Mouse (Mus musculus) MEL (cell line): ENCODE data around the gene Ccdc47. TPM values are rescaled to one million over a fixed set of nuclear protein-coding genes. Genes with fewer than 3 reads are reported as not detected.

ENCODE experiments used
- DNase-seq: peaks from one replicate; pipeline ENCODE4 v3.0.0; 2011; ENCODE audit warnings: low read depth, low spot score
- H3K27ac ChIP-seq: 2 replicates; pipeline ENCODE4 v1.5.1; 2012; ENCODE audit warnings: low read depth, mild to moderate bottlenecking, control low read depth, low read length, moderate library complexity; ENCODE audit not compliant: control insufficient read depth
- H3K27me3 ChIP-seq, 2 experiments: fragments of 150-350 bp in 1 of 2; sonication (generic) in 1 of 2; 2 replicates each; pipeline ENCODE4 v1.6.1; 2012; ENCODE audit warnings: low read length in 2 of 2, mild to moderate bottlenecking in 2 of 2, improper control_type of control experiment in 1 of 2, moderate library complexity in 1 of 2; ENCODE audit not compliant: insufficient read depth in 2 of 2, control insufficient read depth in 1 of 2
- H3K36me3 ChIP-seq, 2 experiments: 2 replicates each; pipeline ENCODE4 v1.6.1; 2012 to 2014; ENCODE audit warnings: low read length in 2 of 2, improper control_type of control experiment in 1 of 2, inconsistent platforms in 1 of 2, mild to moderate bottlenecking in 1 of 2; ENCODE audit not compliant: insufficient read depth in 2 of 2, control insufficient read depth in 1 of 2
- H3K4me1 ChIP-seq, 2 experiments: fragments of 150-350 bp in 1 of 2; sonication (generic) in 1 of 2; 2 replicates each; pipeline ENCODE4 v1.6.1; 2012; ENCODE audit warnings: low read length in 2 of 2, improper control_type of control experiment in 1 of 2, mild to moderate bottlenecking in 1 of 2; ENCODE audit not compliant: insufficient read depth in 2 of 2, control insufficient read depth in 1 of 2
- H3K4me3 ChIP-seq, 2 experiments: fragments of 150-350 bp in 1 of 2; sonication (generic) in 1 of 2; 2 replicates each; pipeline ENCODE4 v1.5.1; 2012; ENCODE audit warnings: low read depth in 2 of 2, low read length in 2 of 2, mild to moderate bottlenecking in 2 of 2, moderate library complexity in 2 of 2, control low read depth in 1 of 2, improper control_type of control experiment in 1 of 2; ENCODE audit not compliant: control insufficient read depth in 1 of 2, insufficient read depth in 1 of 2
- H3K79me2 ChIP-seq: 2 replicates; pipeline ENCODE4 v1.6.1; 2012; ENCODE audit warnings: mild to moderate bottlenecking, low read length, moderate library complexity; ENCODE audit not compliant: control insufficient read depth, poor library complexity, insufficient read depth
- H3K9ac ChIP-seq: 2 replicates; pipeline ENCODE4 v1.6.1; 2012; ENCODE audit warnings: low read depth, mild to moderate bottlenecking, control low read depth, low read length, moderate library complexity; ENCODE audit not compliant: control insufficient read depth, poor library complexity, severe bottlenecking
- H3K9me3 ChIP-seq: fragments of 150-350 bp; sonication (generic); replicated peaks from 2 replicates; pipeline ENCODE4 v1.6.1; 2012; ENCODE audit warnings: mild to moderate bottlenecking, low read length, improper control_type of control experiment, moderate library complexity; ENCODE audit not compliant: insufficient read depth
- CHD1 ChIP-seq: IDR thresholded peaks from 2 replicates; pipeline ENCODE4 v1.6.1; 2012; ENCODE audit warnings: low read depth, mild to moderate bottlenecking, inconsistent platforms, low read length, improper control_type of control experiment
- CHD2 ChIP-seq: IDR thresholded peaks from 2 replicates; pipeline ENCODE4 v1.6.1; 2011; ENCODE audit warnings: low read length, improper control_type of control experiment
- CTCF ChIP-seq, 3 experiments: IDR thresholded peaks in 2 of 3; conservative IDR thresholded peaks in 1 of 3; 2 replicates each; pipeline ENCODE4 v1.5.1; 2011 to 2012; ENCODE audit warnings: low read length in 3 of 3, low read depth in 2 of 3, mild to moderate bottlenecking in 2 of 3, improper control_type of control experiment in 1 of 3, inconsistent platforms in 1 of 3, mixed read lengths in 1 of 3, moderate library complexity in 1 of 3; ENCODE audit not compliant: control insufficient read depth in 1 of 3, insufficient read depth in 1 of 3, poor library complexity in 1 of 3, severe bottlenecking in 1 of 3
- E2F4 ChIP-seq: IDR thresholded peaks from 2 replicates; pipeline ENCODE4 v1.6.1; 2011; ENCODE audit warnings: low read depth, low read length, improper control_type of control experiment, borderline replicate concordance
- GATA1 ChIP-seq: IDR thresholded peaks from 2 replicates; pipeline ENCODE4 v1.6.1; 2011; ENCODE audit warnings: low read depth, low read length, improper control_type of control experiment
- JUND ChIP-seq: IDR thresholded peaks from 2 replicates; pipeline ENCODE4 v1.6.1; 2011; ENCODE audit warnings: low read depth, mild to moderate bottlenecking, improper control_type of control experiment, low read length
- KAT2A ChIP-seq: conservative IDR thresholded peaks from 2 replicates; pipeline ENCODE4 v1.6.1; 2012; ENCODE audit warnings: low read depth, low read length, improper control_type of control experiment, inconsistent platforms
- MAFK ChIP-seq: IDR thresholded peaks from 2 replicates; pipeline ENCODE4 v1.6.1; 2011; ENCODE audit warnings: low read depth, mild to moderate bottlenecking, low read length, improper control_type of control experiment, borderline replicate concordance
- MAX ChIP-seq: IDR thresholded peaks from 2 replicates; pipeline ENCODE4 v1.6.1; 2011; ENCODE audit warnings: low read length, improper control_type of control experiment
- MAZ ChIP-seq: IDR thresholded peaks from 2 replicates; pipeline ENCODE4 v1.6.1; 2012; ENCODE audit warnings: low read depth, mild to moderate bottlenecking, inconsistent platforms, low read length, improper control_type of control experiment
- MXI1 ChIP-seq: IDR thresholded peaks from 2 replicates; pipeline ENCODE4 v1.6.1; 2011; ENCODE audit warnings: mild to moderate bottlenecking, low read depth, low read length, improper control_type of control experiment
- MYB ChIP-seq: IDR thresholded peaks from 2 replicates; pipeline ENCODE4 v1.6.1; 2011; ENCODE audit warnings: mild to moderate bottlenecking, low read depth, low read length, improper control_type of control experiment
- MYC ChIP-seq: IDR thresholded peaks from 2 replicates; pipeline ENCODE4 v1.6.1; 2011; ENCODE audit warnings: low read depth, mild to moderate bottlenecking, low read length, improper control_type of control experiment, moderate library complexity
- NELFE ChIP-seq: IDR thresholded peaks from 2 replicates; pipeline ENCODE4 v1.6.1; 2011; ENCODE audit warnings: low read depth, low read length, improper control_type of control experiment
- NRF1 ChIP-seq: IDR thresholded peaks from 2 replicates; pipeline ENCODE4 v1.6.1; 2014; ENCODE audit warnings: low read depth, mild to moderate bottlenecking, inconsistent platforms, low read length, improper control_type of control experiment, moderate library complexity; ENCODE audit not compliant: poor library complexity, insufficient read depth, severe bottlenecking
- POLR2A ChIP-seq, 2 experiments: IDR thresholded peaks; 2 replicates each; pipeline ENCODE4 v1.6.1; 2011 to 2012; ENCODE audit warnings: low read length in 2 of 2, mild to moderate bottlenecking in 2 of 2, control low read depth in 1 of 2, improper control_type of control experiment in 1 of 2, low read depth in 1 of 2, moderate library complexity in 1 of 2; ENCODE audit not compliant: control insufficient read depth in 1 of 2, insufficient read depth in 1 of 2, poor library complexity in 1 of 2
- RAD21 ChIP-seq: IDR thresholded peaks from 2 replicates; pipeline ENCODE4 v1.6.1; 2011; ENCODE audit warnings: mild to moderate bottlenecking, low read depth, low read length, improper control_type of control experiment
- SIN3A ChIP-seq: IDR thresholded peaks from 2 replicates; pipeline ENCODE4 v1.6.1; 2012; ENCODE audit warnings: low read length, improper control_type of control experiment, inconsistent platforms
- SMC3 ChIP-seq: IDR thresholded peaks from 2 replicates; pipeline ENCODE4 v1.6.1; 2011; ENCODE audit warnings: low read depth, low read length, improper control_type of control experiment
- TCF12 ChIP-seq: IDR thresholded peaks from 2 replicates; pipeline ENCODE4 v1.6.1; 2014; ENCODE audit warnings: low read depth, mild to moderate bottlenecking, inconsistent platforms, low read length, improper control_type of control experiment, moderate library complexity
- UBTF ChIP-seq: IDR thresholded peaks from 2 replicates; pipeline ENCODE4 v1.6.1; 2012; ENCODE audit warnings: low read depth, mild to moderate bottlenecking, inconsistent platforms, low read length, improper control_type of control experiment, moderate library complexity, borderline replicate concordance; ENCODE audit not compliant: insufficient read depth
- USF2 ChIP-seq, 2 experiments: IDR thresholded peaks; 2 replicates each; pipeline ENCODE4 v1.6.1; 2011 to 2012; ENCODE audit warnings: improper control_type of control experiment in 2 of 2, low read length in 2 of 2, borderline replicate concordance in 1 of 2, inconsistent platforms in 1 of 2, low read depth in 1 of 2, mild to moderate bottlenecking in 1 of 2; ENCODE audit not compliant: insufficient read depth in 1 of 2
- ZNF384 ChIP-seq: IDR thresholded peaks from 2 replicates; pipeline ENCODE4 v1.6.1; 2012; ENCODE audit warnings: low read depth, mild to moderate bottlenecking, inconsistent platforms, low read length, improper control_type of control experiment
- polyA plus RNA-seq, 2 experiments: library from polyadenylated mRNA; stranded (reverse) in 1 of 2; unstranded in 1 of 2; fragments of >175 nt in 1 of 2; fragments of >200 nt in 1 of 2; gene quantifications; 2 replicates each; pipeline versions ENCODE4 v1.2.1 to v1.2.4; 2012; ENCODE audit warnings: low replicate concordance in 2 of 2, low read depth in 1 of 2; ENCODE audit not compliant: insufficient read length in 2 of 2, insufficient read depth in 1 of 2, missing spikeins in 1 of 2
- total RNA-seq: library from RNA; depleted of rRNA; stranded (reverse); fragments of 300-350 nt; gene quantifications from 2 replicates; pipeline ENCODE4 v1.2.3, GENCODE M21; 2012

Gene Ccdc47
- total and polyA plus RNA-seq, 3 experiments = 47.6 to 145 (median 51.6) TPM

DNA sequence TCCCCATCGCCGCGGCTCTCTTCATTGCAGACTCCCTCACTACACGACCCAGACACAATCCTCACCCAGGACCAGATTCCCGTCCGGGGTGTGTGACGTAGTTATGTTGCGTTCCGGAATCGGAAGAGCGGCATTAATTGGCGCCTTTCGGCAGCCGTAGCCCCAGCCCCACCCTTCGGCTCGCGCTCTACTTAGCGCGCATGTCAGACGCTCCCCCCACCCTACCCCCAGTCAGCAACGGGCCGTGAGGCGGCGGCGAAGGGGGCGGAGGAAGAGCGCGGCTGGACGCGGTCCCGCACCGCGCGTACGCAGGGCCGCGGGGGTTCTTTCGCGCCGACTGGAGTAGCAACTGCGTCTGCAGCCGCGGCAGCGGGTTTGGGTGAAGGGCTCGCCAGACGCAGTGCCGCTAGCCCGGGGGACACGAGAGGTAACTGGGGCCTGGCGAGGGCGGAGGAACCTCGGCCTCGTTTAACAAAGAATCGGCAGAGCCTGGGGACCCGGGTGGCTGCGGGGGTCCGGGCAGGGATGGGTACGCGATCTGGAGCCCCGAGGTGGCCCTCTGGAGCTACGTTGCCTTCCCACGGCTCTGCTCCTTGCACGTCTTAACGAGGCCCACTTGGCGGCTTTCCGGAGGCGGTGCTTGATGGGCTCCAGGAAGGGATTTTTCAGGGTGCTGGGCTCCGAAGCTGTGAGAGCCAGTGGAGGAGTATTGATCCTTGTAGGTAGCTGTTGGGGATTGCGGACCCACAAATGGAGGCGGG is 766 bp upstream of the Ccdc47 start, which contains the start of gene Ddx42 (continued):
- no peak for TF ChIP-seq USF2 (IDR thresholded peaks at IDR 0.05; ENCODE audit: borderline replicate concordance in 1 of 2, insufficient read depth in 1 of 2, low read depth in 1 of 2, low read length in 2 of 2)
- peak; percentile 81 for TF ChIP-seq NRF1
- TF ChIP-seq E2F4 = peak; percentile 52; the same call in 1 of the 2 replicates
- TF ChIP-seq CHD2 = no peak
- TF ChIP-seq MYB = no peak
- TF ChIP-seq NELFE = peak; percentile 80
- no peak for TF ChIP-seq GATA1
- TF ChIP-seq MAZ = peak; percentile 99
- peak; percentile 39; the same call in 1 of the 2 replicates for TF ChIP-seq TCF12
- no peak for TF ChIP-seq ZNF384
- TF ChIP-seq JUND = no peak
- peak; percentile 75 for TF ChIP-seq KAT2A
- TF ChIP-seq UBTF = 0 out of 2 replicates have a peak, but pooled peaks have one; percentile 28
- TF ChIP-seq POLR2A (IDR thresholded peaks at IDR 0.05; ENCODE audit: control insufficient read depth in 1 of 2, insufficient read depth in 1 of 2, low read depth in 1 of 2, low read length in 2 of 2, poor library complexity in 1 of 2) = peak; percentile 73 to 82
- no peak for TF ChIP-seq CTCF (IDR thresholded peaks at IDR 0.05 in 2 of 3, conservative IDR thresholded peaks at IDR 0.05 in 1 of 3; ENCODE audit: control insufficient read depth in 1 of 3, insufficient read depth in 1 of 3, low read depth in 2 of 3, low read length in 3 of 3, poor library complexity in 1 of 3, severe bottlenecking in 1 of 3)
- no peak for TF ChIP-seq SMC3
- TF ChIP-seq MAFK = no peak
- no peak for TF ChIP-seq MAX
- peak; percentile 85 for TF ChIP-seq MXI1
- no peak for TF ChIP-seq RAD21
- TF ChIP-seq, all 39 proteins: peak for 20

DNA sequence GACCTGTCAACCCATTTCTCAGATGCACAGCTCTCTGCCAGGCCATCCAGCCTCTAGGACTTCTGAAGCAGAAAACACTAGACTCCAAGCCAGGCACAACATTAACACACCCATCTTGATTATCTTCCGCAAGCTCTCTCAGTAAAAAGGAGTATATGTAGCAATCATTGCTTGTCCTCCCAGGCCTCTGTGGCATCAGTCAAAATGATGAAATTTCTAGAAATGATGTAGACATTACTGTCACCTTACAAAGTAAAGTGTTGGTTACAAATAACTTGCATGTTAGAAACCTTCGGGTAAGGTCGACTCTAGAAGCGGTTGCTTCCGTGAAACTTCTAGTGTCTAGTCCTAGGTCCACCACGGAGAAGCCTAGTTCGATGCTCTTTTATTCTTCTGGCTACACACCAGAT is 689 bp downstream of the Ccdc47 start:
- H3K27me3 ChIP-seq = no peaks in the 10 kb centered on the region
- H3K9me3 ChIP-seq = no peaks in the 10 kb centered on the region
- TF ChIP-seq MYC = no peak
- TF ChIP-seq MXI1 = peak; percentile 75
- TF ChIP-seq MAX = no peak
- TF ChIP-seq SIN3A = peak; percentile 54
- TF ChIP-seq CHD1 = 0 out of 2 replicates have a peak, but pooled peaks have one; percentile 81
- peak overlapping the region; percentile 86 for H3K9ac ChIP-seq
- H3K36me3 ChIP-seq = peaks cover 22 to 32% of the 10 kb centered on the region in 2 experiments
- H3K79me2 ChIP-seq = peaks cover 58% of the 10 kb centered on the region
- H3K4me3 ChIP-seq = peak overlapping the region; percentile 47 to 86
- DNase-seq = peak; percentile 56
- peaks cover 0 to 19% of the 10 kb centered on the region in 2 experiments; a peak in 3 of 4 replicates for H3K4me1 ChIP-seq
- peak overlapping the region; percentile 85 for H3K27ac ChIP-seq
